Mouse (Mus musculus) myocyte (in vitro differentiated cells): ENCODE data around the gene Gm11985.

Experiments used
- CEBPB ChIP-seq: IDR thresholded peaks from 2 replicates; pipeline ENCODE4 v1.6.1; 2011; ENCODE audit warnings: mild to moderate bottlenecking, moderate library complexity; ENCODE audit not compliant: poor library complexity, insufficient read depth, severe bottlenecking
- E2F4 ChIP-seq: IDR thresholded peaks from one replicate; pipeline ENCODE4 v1.6.1; 2011; ENCODE audit warnings: mild to moderate bottlenecking, control low read depth, moderate library complexity; ENCODE audit not compliant: insufficient read depth
- MAX ChIP-seq: IDR thresholded peaks from one replicate; pipeline ENCODE4 v1.6.1; 2011; ENCODE audit warnings: low read depth, mild to moderate bottlenecking, control low read depth
- MYOD1 ChIP-seq, 3 experiments: IDR thresholded peaks; one replicate each; pipeline ENCODE4 v1.6.1; 2011; ENCODE audit warnings: control low read depth in 2 of 3, low read depth in 2 of 3, mild to moderate bottlenecking in 2 of 3, moderate library complexity in 1 of 3; ENCODE audit not compliant: insufficient read length in 2 of 3, control insufficient read depth in 1 of 3
- MYOG ChIP-seq, 3 experiments: IDR thresholded peaks; one replicate each; pipeline ENCODE4 v1.6.1; 2011; ENCODE audit warnings: control low read depth in 2 of 3, low read depth in 2 of 3, mild to moderate bottlenecking in 2 of 3; ENCODE audit not compliant: insufficient read length in 2 of 3, control insufficient read depth in 1 of 3, insufficient read depth in 1 of 3
- POLR2A ChIP-seq: IDR thresholded peaks from one replicate; pipeline ENCODE4 v1.6.1; 2011; ENCODE audit warnings: low read depth, mild to moderate bottlenecking, control low read depth, moderate library complexity; ENCODE audit not compliant: insufficient read length
- POLR2AphosphoS2 ChIP-seq: IDR thresholded peaks from one replicate; pipeline ENCODE4 v1.6.1; 2011; ENCODE audit warnings: low read depth, control low read depth; ENCODE audit not compliant: insufficient read length
- REST ChIP-seq: IDR thresholded peaks from one replicate; pipeline ENCODE4 v1.6.1; 2011; ENCODE audit warnings: mild to moderate bottlenecking, control low read depth, moderate library complexity; ENCODE audit not compliant: insufficient read depth, insufficient read length
- SRF ChIP-seq: IDR thresholded peaks from one replicate; pipeline ENCODE4 v1.6.1; 2011; ENCODE audit warnings: low read depth; ENCODE audit not compliant: control insufficient read depth, insufficient read length
- TCF12 ChIP-seq: IDR thresholded peaks from one replicate; pipeline ENCODE4 v1.6.1; 2011; ENCODE audit warnings: mild to moderate bottlenecking, control low read depth; ENCODE audit not compliant: poor library complexity, insufficient read depth, severe bottlenecking
- TCF3 ChIP-seq: IDR thresholded peaks from one replicate; pipeline ENCODE4 v1.6.1; 2011; ENCODE audit warnings: low read depth, control low read depth; ENCODE audit not compliant: insufficient read length
- USF1 ChIP-seq: IDR thresholded peaks from one replicate; pipeline ENCODE4 v1.6.1; 2011; ENCODE audit warnings: low read depth, mild to moderate bottlenecking, control low read depth, moderate library complexity

DNA sequence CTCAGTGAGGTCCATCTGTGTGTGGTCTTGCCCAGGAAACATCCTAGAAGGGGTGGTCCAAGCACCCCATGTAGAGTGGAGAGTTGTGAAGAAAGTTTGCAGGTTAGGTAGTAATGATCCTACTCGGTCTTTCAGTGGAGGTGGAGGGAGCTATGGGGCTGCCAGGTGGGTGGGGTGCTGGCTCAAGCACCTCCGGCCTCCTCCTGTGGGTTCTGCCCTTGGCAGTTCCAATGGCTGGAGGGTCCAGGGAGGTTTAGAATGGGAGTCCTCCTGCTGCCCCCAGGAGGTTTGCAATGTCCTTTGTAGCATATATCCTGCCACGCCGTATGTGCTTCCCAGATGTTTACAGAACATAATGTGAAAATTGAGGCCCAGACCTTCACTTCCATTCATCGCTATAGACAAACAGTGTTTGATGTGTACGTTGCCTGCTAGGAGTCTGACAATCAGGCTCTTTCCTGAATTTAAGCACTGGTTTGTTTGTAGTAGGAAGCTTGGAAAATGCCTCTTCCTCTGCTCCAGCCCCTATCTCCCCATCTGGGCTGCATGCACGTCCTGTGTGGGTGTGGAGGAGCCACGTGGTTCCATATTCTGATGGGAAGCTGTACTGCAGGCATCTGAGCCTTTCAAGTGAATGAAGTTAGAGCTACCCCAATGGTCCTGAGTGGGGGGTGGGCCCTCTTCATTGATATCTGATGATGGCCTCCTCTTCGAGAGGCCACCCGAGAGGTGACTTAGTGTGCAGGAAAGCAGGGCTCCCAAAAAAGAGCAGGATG, 10.3 kb upstream of the Gm11985 start:
- no peak for TF ChIP-seq MYOG (IDR thresholded peaks at IDR 0.05; ENCODE audit: control insufficient read depth in 1 of 3, insufficient read depth in 1 of 3, insufficient read length in 2 of 3, low read depth in 2 of 3)
- no peak for TF ChIP-seq REST
- TF ChIP-seq POLR2A, result no peak
- TF ChIP-seq POLR2AphosphoS2, result no peak
- TF ChIP-seq MYOD1 (IDR thresholded peaks at IDR 0.05; ENCODE audit: control insufficient read depth in 1 of 3, insufficient read length in 2 of 3, low read depth in 2 of 3), result no peak
- TF ChIP-seq E2F4, result no peak
- no peak for TF ChIP-seq TCF12
- TF ChIP-seq USF1, result no peak
- TF ChIP-seq MAX, result no peak
- no peak for TF ChIP-seq SRF
- no peak for TF ChIP-seq CEBPB
- no peak for TF ChIP-seq TCF3
